Mouse (Mus musculus) hindbrain, embryonic 10.5 days (tissue): ENCODE measurements around the gene Slc41a3. TPM values are rescaled to one million over a fixed set of nuclear protein-coding genes. Genes with fewer than 3 reads are reported as not detected.

Source experiments
- DNase-seq: peaks from one replicate; pipeline ENCODE4 v3.0.0-alpha.2; 2017; ENCODE audit warnings: low spot score
- H3K27ac ChIP-seq: fragments of 300-500 bp; sonication (generic); 2 replicates; pipeline ENCODE4 v1.5.1; 2016; ENCODE audit warnings: mild to moderate bottlenecking, moderate library complexity
- H3K27me3 ChIP-seq: fragments of 300-500 bp; sonication (generic); 2 replicates; pipeline ENCODE4 v1.6.1; 2016; ENCODE audit warnings: mild to moderate bottlenecking; ENCODE audit not compliant: poor library complexity, insufficient read depth, severe bottlenecking
- H3K36me3 ChIP-seq: fragments of 300-500 bp; sonication (generic); 2 replicates; pipeline ENCODE4 v1.6.1; 2016; ENCODE audit warnings: mild to moderate bottlenecking, moderate library complexity
- H3K4me1 ChIP-seq: fragments of 300-500 bp; sonication (generic); replicated peaks from 2 replicates; pipeline ENCODE4 v1.6.1; 2016; ENCODE audit warnings: mild to moderate bottlenecking
- H3K4me3 ChIP-seq: fragments of 300-500 bp; sonication (generic); 2 replicates; pipeline ENCODE4 v1.5.1; 2016; ENCODE audit warnings: mild to moderate bottlenecking, moderate library complexity
- H3K9me3 ChIP-seq: fragments of 300-500 bp; sonication (generic); 2 replicates; pipeline ENCODE4 v1.6.1; 2016; ENCODE audit warnings: mild to moderate bottlenecking, moderate library complexity
- WGBS: fragments of 180-500 bp; shearing (Covaris S2); methylation state at CpG from one replicate; pipeline ENCODE4 v1.1.7; 2016; 5-methylcytosine and 5-hydroxymethylcytosine counted together
- polyA plus RNA-seq: library from polyadenylated mRNA; unstranded; fragments of >200 nt; fragmentation: Nextera tagmentation; extraction: Ambion mirVana; gene quantifications from 2 replicates; pipeline ENCODE4 v1.2.1, GENCODE M21; 2016

The Slc41a3 gene
- polyA plus RNA-seq: 2.8 and 3.6 TPM in 2 replicates

DNA sequence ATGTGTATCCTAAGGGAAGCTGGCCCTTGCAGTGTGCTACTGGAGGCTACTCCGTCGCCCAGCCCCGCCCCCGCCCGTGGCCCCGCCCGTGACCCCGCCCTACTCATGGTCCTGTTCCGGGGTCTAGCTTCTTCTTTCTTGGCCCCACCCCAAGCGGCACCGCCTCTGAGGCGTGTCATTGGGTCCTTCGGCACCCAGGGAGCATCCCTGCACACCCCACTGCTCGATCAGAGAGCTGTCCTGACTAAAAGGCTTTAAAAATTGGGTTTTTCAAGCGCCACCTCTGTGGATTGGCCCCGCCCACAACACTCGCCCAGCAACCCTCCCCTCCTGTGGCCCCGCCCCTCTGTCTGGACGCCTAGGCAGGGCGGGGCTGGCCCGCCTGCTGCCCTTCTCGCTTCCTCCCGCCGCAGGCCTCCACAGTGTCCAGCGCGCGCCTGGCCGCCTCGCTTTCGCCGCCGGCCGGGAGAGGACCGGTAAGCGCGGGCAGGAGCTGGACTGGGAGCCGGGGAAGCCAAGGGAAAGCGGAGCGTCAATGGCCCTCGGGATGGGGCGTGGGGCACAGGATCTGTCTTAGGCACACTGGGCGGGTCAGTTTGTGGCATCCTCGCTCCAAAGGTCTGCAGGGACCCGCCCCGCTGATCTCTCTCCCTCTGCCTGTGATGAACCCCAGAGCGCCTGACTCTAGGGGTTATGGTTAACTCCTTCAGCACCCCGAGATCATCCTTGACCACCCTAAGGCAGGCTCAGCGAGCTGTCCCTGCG, at the start of gene Slc41a3:
Slc41a3 (plus strand) TSS at position 193 of the 765 bp plus-strand sequence.
- WGBS: 1% methylated on average over 49 of the region's 49 CpGs
- Histone ChIP-seq H3K4me1 (peaks cover 21% of the 10 kb centered on the region), H3K27ac (peak within 1 kb of the TSS; percentile 88), H3K4me3 (peak within 1 kb of the TSS; percentile 68), H3K36me3 (no peaks in the 10 kb centered on the region), H3K27me3 (peaks cover 23% of the 10 kb centered on the region), H3K9me3 (no peaks in the 10 kb centered on the region)
- DNase-seq: peak; percentile 91

GRCm38 (mm10) chr6:90556534-90557058, 47.9 kb upstream of the Slc41a3 start:
- 65% methylated on average over 2 of the region's 2 CpGs for WGBS
- no peak for DNase-seq
- no peak overlapping the region for H3K27ac ChIP-seq

GRCm38 (mm10) chr6:90557077-90557476, 47.4 kb upstream of the Slc41a3 start:
- H3K36me3 ChIP-seq: no peaks in the 10 kb centered on the region

More at GRCm38 (mm10) chr6:90556534-90557058, 47.9 kb upstream of the Slc41a3 start:
- H3K36me3 ChIP-seq: no peaks in the 10 kb centered on the region
- H3K27me3 ChIP-seq: peaks cover 8% of the 10 kb centered on the region; the same call in 1 of the 2 replicates
- no peaks in the 10 kb centered on the region for H3K9me3 ChIP-seq
- no peak overlapping the region for H3K4me3 ChIP-seq
- H3K4me1 ChIP-seq: peaks cover 10% of the 10 kb centered on the region

GRCm38 (mm10) chr6:90557829-90558693, 46.5 kb upstream of the Slc41a3 start:
- 83% methylated on average over 6 of the region's 6 CpGs for WGBS

More at GRCm38 (mm10) chr6:90557077-90557476, 47.4 kb upstream of the Slc41a3 start:
- Histone ChIP-seq H3K27me3 (peaks cover 3% of the 10 kb centered on the region; the same call in 1 of the 2 replicates), H3K4me1 (peaks cover 10% of the 10 kb centered on the region), H3K4me3 (no peak overlapping the region), H3K27ac (no peak overlapping the region), H3K9me3 (no peaks in the 10 kb centered on the region)
- no peak for DNase-seq
- WGBS: 93% methylated on average over 7 of the region's 7 CpGs

DNA sequence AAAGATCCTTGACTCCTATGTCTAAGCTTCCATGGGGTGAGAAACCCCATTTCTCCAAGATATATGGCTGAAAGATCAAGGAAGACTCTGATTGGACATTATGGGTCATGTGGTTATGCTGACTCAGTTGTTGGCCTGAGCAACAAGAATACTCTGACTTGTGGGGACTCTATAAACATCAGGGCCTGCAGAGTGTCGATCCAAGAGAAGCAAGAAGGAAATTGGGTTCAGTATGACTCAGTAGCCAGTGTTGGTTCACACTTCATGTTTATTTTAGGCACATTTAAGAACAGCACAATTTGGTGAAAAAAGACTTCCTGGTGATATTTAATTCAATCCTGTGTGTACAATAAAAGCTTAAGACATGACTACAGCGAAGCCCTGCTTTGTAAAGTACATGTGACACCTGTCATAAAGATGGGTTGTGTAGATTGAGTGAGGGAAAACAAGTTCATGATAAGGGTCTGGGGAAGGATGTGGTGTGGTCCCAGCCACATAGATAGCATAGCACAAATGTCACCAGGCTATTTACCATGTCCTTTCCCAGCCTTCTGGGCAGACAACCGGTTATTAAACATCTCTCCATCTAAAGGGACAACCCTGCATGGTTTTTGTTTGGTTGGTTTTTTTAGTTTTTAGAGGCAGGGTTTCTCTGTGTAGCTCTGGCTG, 44.0 kb upstream of the Slc41a3 start:
- Histone ChIP-seq H3K4me3 (no peak overlapping the region), H3K27ac (peak overlapping the region; percentile 69), H3K36me3 (no peaks in the 10 kb centered on the region), H3K4me1 (peaks cover 10% of the 10 kb centered on the region), H3K9me3 (no peaks in the 10 kb centered on the region), H3K27me3 (peaks cover 3% of the 10 kb centered on the region; the same call in 1 of the 2 replicates)
- DNase-seq: no peak
- 89% methylated on average over 3 of the region's 3 CpGs for WGBS

More at GRCm38 (mm10) chr6:90557829-90558693, 46.5 kb upstream of the Slc41a3 start:
- H3K27me3 ChIP-seq: peaks cover 3% of the 10 kb centered on the region; the same call in 1 of the 2 replicates
- no peaks in the 10 kb centered on the region for H3K36me3 ChIP-seq
- peaks cover 10% of the 10 kb centered on the region for H3K4me1 ChIP-seq
- no peaks in the 10 kb centered on the region for H3K9me3 ChIP-seq
- H3K27ac ChIP-seq: no peak overlapping the region
- no peak for DNase-seq
- H3K4me3 ChIP-seq: no peak overlapping the region

DNA sequence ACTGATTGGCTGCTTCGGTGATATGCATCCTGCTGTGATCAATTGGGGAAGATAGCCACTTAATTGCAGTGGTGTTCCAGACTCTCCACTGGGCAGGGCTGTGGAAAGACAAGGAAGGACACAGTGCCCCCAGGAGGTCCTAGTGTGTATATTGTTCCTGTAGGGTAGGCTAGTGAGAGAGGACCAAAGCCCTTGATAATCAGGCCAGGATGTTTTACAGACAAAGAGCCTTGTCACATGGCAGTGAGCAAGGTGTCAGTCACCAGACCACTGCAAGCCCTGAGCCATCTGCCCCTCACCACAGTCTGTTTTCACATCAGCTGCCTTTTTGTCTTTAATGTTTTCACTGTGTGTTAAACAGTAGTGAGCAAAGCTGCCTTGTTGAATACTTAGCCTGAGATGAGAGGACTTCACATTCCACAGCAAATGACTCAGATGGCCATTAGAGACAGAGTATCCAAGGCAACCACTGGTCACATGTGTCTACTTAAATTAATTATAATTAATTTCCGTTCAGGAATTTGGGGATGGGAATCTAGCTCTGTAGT, 43.2 kb upstream of the Slc41a3 start:
- no peaks in the 10 kb centered on the region for H3K36me3 ChIP-seq
- H3K27ac ChIP-seq: peak overlapping the region; percentile 69
- 57% methylated on average over 2 of the region's 2 CpGs for WGBS
- H3K9me3 ChIP-seq: no peaks in the 10 kb centered on the region
- peaks cover 3% of the 10 kb centered on the region; the same call in 1 of the 2 replicates for H3K27me3 ChIP-seq
- no peak overlapping the region for H3K4me3 ChIP-seq
- DNase-seq: peak; percentile 17
- H3K4me1 ChIP-seq: peaks cover 16% of the 10 kb centered on the region

DNA sequence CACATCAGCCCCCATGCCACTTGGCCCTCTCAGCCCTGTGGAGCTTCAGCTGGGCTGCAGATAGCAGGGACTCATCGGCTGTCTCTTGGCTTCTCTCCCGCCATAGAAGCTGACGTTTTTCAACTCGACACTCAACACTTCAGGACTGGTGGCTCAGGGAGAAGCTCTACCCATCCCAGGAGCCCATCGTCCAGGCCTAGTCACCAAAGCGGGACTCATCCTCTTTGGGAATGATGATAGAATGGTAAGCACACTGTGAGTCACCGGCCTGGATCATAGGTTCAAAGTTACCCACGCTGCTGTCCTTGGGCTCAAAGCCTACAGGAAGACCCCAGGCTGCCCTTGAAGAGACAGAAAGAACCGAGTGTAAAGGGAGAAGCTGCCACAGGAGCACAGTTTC, 40.3 kb upstream of the Slc41a3 start:
- WGBS: 83% methylated on average over 9 of the region's 9 CpGs
- no peak overlapping the region for H3K4me3 ChIP-seq
- H3K9me3 ChIP-seq: no peaks in the 10 kb centered on the region
- H3K27me3 ChIP-seq: no peaks in the 10 kb centered on the region
- peaks cover 17% of the 10 kb centered on the region for H3K4me1 ChIP-seq
- H3K27ac ChIP-seq: no peak overlapping the region
- H3K36me3 ChIP-seq: no peaks in the 10 kb centered on the region
- no peak for DNase-seq

GRCm38 (mm10) chr6:90565357-90566215, 38.9 kb upstream of the Slc41a3 start:
- WGBS: 74% methylated on average over 13 of the region's 13 CpGs
- Histone ChIP-seq H3K36me3 (no peaks in the 10 kb centered on the region), H3K4me1 (peaks cover 17% of the 10 kb centered on the region), H3K4me3 (no peak overlapping the region), H3K9me3 (no peaks in the 10 kb centered on the region), H3K27ac (peak overlapping the region; percentile 24; the same call in 1 of the 2 replicates), H3K27me3 (no peaks in the 10 kb centered on the region)
- no peak for DNase-seq

GRCm38 (mm10) chr6:90567486-90567885, 37.0 kb upstream of the Slc41a3 start:
- Histone ChIP-seq H3K9me3 (no peaks in the 10 kb centered on the region), H3K4me1 (0 out of 2 replicates have a peak, but pooled peaks cover 7% of the 10 kb centered on the region), H3K36me3 (no peaks in the 10 kb centered on the region), H3K4me3 (no peak overlapping the region), H3K27me3 (no peaks in the 10 kb centered on the region), H3K27ac (no peak overlapping the region)
- 93% methylated on average over 3 of the region's 3 CpGs for WGBS
- no peak for DNase-seq

- Histone ChIP-seq H3K4me1 (0 out of 2 replicates have a peak, but pooled peaks cover 7% of the 10 kb centered on the region), H3K9me3 (no peaks in the 10 kb centered on the region), H3K4me3 (no peak overlapping the region), H3K27ac (no peak overlapping the region), H3K27me3 (no peaks in the 10 kb centered on the region), H3K36me3 (no peaks in the 10 kb centered on the region)
- DNase-seq: no peak
- 85% methylated on average over 3 of the region's 3 CpGs for WGBS
Measured at GRCm38 (mm10) chr6:90567928-90568327, 36.6 kb upstream of the Slc41a3 start.

DNA sequence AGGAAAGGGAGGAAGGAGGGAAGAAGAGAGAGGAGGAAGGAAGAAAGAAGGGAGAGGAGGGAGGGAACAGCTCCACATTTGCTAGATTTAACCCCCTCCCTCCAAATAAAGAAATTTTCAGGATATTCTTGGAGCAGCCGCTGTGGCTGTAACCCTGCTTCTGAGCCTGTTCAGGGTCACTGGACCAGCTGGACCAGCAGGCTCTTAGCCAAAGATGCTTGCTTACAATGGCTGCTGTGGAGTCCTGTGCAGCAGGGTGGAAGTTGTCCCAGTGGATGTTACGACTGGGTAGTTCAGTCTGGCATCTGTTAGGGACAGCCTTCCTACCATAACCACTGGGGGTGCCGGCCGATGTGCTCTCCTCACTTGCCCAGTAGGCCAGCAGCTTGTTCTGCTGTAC, 35.8 kb upstream of the Slc41a3 start:
- H3K27ac ChIP-seq: 0 out of 2 replicates have a peak overlapping the region, but pooled peaks have one; percentile 8
- H3K4me1 ChIP-seq: 0 out of 2 replicates have a peak, but pooled peaks cover 7% of the 10 kb centered on the region
- no peaks in the 10 kb centered on the region for H3K36me3 ChIP-seq
- H3K9me3 ChIP-seq: no peaks in the 10 kb centered on the region
- no peaks in the 10 kb centered on the region for H3K27me3 ChIP-seq
- H3K4me3 ChIP-seq: no peak overlapping the region
- DNase-seq: no peak
- WGBS: 84% methylated on average over 4 of the region's 4 CpGs
